Mouse (Mus musculus) embryo, embryonic 10.5 days (tissue): ENCODE measurements around the gene Ulk3.

ENCODE experiments used
- DNase-seq: peaks from one replicate; pipeline ENCODE4 v3.0.0-alpha.2; 2015; ENCODE audit warnings: low spot score

The Ulk3 gene

DNA sequence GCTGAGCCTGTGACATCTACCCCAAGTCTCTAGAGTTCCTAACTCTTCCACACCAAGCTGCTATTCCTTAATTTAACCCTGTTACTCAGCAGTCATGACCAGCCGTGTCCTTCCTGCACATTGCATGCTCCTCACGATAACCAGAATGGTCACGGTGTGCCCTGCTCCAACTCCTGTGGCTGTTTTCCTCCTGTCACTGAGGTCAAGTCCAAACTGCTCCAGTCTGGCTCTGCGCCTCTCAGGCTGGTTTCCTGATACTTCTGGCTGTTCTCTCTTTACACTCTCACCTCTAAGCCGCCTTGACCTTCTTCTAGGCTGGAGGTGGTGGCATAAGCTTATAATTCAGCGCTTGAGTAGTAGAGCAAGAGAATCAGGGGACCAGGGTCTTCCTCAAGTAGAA is 20.8 kb upstream of the Ulk3 start:
- no peak for DNase-seq

DNA sequence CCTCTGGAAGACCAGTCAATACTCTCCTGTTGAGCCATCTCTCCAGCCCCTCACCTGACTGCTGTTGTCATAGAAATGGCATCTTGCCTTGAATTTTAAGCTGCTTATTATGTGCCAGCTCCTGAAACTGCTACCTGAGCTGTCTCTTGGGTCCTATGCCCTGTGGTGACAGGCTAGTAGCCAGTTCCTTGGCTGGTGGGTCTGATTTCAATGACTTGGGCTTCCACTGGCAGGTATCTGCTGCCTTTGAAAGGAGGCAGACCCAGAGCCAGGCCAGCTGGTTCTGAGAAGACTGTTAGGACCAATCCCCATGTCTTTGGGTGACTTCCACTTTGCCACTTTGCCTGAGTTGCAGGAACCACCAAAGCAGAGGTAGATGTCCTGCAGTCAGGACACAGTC is 14.9 kb upstream of the Ulk3 start:
- no peak for DNase-seq

DNA sequence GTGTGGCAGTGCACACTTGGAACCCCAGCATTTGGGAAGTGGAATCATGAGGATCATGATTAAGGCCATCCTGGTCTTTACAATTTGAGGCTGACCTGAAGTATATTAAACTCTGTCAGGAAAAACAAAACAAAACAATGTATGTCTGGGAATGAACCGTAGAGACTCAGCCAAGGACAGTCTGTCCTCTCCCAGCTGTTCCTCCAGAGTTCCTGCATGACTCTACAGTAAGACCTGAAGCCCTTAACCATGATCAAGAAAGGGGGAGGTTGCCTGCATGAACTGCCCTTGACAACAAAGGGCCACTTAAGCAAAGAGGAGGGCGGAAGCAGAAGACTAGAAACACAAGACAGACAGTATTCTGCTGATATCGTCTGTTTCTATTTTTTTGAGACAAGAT is 13.7 kb upstream of the Ulk3 start:
- no peak for DNase-seq

DNA sequence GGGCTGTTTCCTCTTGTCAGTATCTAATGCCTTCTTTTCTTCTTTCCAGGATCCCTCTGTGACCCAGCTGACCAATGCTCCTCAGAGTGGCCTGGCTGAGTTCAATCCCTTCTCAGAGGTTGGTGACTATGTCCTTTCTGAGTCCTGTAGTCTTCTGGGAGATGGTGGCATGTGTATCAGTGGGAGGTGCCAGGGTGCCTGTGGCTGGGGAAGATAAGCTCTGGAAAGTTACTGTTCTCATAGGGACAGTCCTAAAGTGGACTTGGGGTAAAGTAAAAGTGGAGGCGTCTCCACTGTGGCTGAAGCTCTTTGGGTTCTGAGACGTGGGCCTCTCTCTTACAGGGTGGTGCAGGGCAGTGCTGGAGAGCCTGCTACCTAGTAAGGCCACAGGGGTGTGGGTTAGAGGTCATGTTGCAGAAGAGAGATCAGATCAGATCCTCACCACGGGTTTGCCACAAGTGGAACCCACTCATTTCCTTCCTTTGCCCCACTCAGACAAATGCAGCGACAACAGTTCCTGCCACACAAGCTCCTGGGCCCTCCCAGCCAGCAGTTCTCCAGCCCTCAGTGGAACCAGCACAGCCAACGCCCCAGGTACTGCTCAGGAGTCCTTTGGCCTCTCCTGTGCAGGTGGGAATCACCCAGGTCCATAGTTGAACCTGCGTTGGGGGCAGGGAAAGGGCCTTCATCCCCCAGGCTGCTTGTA is 12.0 kb upstream of the Ulk3 start:
- DNase-seq = no peak

DNA sequence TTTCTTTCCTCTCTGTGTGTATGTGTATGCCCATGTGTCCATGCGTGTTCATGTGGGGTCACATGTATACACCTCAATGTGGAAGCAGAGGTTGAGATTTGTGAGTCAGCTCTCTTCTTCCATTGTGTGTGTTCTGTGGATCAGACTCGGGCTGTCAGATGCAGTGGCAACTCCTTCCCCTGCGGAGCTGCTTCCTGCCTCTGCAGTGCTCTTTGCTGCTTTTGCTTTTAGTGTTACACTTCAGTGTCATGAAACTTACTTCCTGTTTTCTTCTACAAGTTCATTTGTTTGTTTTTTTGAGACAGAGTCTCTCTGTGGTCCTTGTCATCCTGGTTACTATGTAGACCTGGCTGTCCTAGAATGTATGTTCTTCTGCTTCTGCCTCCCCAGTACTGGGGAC is 4.3 kb upstream of the Ulk3 start:
- DNase-seq = no peak

DNA sequence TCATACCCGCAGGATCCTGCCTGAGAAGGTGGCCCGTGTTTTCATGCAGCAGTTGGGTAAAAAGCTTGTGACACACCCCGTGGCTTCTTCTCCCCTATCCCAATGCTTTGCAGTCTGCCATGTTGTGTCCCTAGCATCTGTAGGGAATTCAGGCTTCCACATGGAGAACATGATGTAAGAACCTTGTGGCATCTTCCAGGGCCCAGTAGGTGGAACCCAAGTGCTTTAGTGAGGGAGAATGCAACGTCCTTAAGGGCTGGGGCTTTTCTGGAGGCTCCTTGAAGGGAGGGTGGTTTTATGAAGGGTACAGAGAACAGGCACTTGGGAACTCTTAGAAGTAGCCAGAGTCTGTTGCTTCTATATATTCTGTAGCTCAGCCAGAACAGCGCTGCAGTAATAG is 1.5 kb downstream of the Ulk3 start:
- DNase-seq = peak; percentile 42

DNA sequence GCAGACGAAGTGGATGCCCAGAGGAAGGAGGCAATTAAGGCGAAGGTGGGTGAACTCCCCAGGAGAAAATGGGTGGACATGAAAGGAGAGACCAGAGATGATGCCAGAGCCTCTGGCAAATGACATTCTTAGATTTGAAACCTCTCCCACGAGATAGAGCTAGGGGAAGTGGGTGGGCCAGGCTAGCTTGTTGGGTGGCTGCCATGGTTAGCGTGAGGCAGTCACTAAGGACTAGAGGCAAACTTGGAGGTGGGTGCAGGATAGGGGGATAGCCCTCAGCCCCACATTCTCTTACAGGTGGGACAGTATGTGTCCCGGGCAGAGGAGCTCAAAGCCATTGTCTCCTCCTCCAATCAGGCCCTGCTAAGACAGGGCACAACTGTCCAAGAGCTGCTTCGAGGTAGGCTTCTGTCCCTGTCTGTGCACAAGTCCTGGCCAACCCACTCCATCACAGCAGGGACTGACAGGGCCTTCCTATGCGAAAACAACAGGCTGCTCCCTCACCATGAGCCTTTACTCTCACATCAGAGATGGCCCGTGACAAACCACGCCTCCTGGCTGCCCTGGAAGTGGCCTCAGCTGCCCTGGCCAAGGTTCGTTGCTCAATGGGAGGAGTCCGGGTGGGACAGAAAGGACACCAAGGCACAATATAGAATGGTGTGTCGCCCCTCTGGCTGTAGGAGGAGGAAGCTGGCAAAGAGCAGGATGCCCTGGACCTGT is 4.4 kb downstream of the Ulk3 start:
- DNase-seq = peak; percentile 39

DNA sequence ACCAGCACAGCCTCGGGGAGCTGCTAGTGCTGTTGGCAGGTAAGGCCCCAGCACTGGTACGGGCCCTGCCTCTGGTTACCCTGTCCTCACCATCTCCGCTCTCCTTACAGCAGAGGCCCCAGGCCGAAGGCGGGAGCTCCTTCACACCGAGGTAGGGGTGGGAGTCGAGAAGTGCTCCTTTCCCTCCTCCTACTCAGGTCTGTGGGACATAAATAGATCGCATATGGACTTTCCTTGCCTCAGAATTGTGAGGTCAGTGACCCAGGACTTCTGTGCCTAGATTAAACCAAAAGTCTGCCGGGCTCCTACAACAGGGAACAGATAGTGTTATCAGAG is 4.9 kb downstream of the Ulk3 start:
- DNase-seq = no peak

DNA sequence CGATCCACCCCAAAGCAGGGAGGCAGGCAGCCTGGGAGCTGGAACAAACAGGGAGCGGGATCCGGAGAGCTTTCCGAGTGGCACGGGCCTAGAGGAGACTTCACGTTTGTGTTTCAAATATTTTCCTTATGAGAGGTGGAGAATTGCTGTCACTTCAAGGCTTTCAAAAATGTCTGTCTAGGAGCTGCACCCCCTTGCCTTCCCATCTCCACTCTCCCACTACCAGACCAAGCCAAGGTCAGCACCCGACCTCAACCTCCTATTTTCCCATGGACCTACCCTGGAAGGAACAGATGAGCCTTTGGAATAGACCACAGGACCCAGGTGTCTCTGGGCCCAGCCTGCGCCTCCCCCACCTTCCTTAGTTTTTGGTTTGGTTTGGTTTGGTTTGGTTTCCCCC is 8.0 kb downstream of the Ulk3 start:
- DNase-seq = no peak

DNA sequence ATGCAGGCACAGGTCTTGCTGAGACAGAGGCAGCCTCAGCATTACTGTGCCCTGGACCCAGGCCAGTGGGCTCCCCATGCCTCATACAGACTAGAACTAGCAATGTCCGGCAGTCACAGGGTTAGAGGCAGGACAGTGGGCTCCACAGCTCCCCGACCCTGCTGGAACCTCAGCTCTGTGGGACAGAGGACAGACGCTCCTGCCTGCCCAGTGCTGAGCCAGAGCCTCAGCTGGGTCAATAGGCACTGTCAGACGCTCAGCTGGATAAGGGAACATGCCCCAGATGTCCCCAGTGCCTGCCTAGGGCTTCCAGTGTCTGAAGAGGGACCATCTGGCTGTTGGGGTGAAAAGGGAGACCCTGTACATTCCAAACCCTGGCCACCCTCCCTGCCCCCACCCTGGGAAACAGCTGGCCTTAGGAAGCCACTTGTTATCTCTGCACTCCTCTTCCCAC is 8.7 kb downstream of the Ulk3 start:
- peak; percentile 31 for DNase-seq

DNA sequence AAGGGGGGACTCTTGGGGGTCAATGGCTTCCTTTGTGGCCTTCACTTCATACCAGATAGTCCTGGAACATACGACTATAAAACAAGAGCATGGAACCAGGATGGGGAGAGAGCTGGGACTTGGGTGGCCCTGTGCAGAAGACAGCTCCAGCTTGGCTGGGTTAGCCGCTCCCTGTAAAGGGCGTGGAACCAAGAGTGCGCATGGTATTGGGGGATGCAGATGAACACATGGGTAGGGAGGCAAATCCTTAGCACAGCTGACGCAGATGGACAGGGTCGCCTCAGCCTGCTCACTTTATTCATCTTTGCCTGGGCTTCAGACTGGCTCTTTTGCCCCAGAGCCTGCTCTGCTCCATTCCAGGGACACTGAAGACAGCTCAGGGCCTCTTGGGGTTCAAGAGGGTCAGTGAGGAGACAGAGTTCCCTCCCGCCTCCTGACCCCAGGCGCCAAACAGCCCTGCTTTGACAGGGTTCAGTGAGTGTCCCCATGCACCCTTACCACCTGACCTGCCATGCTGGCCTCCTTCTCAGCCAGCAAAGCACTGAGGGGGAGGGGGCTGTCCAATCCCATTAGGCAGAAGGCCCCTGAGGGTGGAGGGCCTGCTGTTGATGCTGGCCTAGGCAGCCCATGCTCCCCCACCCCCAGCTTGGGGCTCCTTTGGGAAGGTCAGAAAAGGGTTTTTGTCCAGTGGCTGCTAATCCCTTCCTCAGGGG is 9.8 kb downstream of the Ulk3 start:
- peak; percentile 52 for DNase-seq

DNA sequence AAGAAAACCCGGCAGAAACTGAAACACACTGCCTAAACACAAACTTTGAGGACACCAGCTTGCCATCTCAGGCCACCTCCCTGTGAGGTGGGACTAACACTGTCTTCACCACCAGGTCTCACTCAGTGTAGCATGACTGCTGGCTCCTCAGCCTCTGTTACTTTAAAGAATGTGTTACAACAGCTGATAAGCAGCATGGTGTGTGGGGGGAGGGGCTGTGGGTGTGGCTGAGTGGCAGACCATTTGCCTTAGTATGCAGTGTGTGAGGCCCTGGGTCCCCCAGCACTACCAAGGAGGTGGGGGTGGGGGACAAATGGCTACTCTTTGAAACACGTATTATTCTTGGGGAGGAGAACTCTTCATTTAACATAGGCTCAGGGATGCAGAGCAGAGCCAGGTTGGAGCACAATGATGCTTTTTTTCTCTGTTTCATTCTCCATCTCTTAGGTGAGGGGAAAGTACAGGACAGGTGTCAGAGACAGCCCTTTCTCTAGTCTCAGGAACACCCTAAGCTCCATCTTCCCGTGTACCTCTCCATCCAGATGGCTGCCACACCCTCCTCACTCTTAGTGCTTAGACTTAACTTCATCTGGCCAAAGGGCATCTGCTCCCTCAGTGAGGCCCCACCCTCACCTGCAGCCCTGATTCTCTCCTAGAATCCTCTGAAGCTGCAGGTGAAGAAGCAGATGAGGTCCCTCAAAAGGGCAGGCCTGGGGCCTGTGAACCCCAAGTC is 11.5 kb downstream of the Ulk3 start:
- peak; percentile 67 for DNase-seq

DNA sequence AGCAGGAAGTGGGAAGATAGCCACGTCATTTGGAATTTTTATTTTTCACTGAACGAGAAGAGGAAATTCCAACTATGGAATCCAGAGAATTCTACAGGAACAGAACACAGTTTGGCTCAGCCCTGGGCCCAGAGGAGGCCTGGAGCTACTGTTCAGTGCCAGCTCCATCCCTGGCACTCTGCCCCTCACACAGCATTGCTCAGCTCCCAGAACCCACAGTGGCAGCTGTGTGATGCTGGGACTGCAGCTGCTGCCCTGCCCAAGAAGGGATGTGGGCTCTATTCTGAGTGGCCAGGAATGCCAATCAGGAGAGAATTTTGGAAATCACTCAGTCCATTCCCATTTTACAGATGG is 12.1 kb downstream of the Ulk3 start:
- no peak for DNase-seq

DNA sequence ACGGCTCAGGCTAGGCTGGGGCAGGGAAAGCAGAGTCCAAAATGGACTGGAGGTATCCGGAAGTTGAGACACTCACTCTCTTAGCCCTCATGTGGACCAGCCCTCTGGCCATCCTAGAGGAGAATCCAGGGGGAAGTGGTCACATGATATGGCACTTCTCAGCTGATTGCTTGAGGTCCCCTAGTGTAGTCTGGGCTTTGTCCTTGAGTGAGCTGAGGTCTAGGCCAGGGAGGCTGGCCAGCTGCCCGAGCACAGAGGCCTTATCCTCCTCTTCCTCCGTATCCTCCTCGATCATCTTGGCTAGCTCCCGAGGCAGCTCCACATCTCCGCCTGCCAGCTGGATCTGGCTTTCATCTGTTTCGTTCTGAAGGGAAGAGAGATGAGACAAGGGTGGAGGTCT is 12.8 kb downstream of the Ulk3 start:
- DNase-seq = no peak

DNA sequence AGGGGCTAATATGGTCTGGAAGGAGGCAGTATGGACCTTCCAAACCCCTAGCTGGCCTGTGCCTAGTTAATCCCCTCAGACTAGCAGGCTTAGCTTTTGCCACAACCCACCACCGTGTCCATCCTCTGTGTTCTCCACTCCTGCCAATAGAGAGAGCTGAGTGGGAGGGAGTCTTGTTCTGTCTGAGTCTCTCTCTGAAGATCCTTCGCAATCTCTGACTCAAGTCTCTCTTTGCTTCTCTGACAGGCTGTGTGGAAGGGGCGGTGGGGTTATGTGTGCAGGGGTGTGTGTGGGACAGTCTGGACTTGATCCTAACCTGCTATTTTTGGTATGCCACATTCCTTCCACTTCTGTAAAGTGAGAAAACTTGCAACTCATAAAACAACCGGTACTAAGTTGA is 15.6 kb downstream of the Ulk3 start:
- no peak for DNase-seq

DNA sequence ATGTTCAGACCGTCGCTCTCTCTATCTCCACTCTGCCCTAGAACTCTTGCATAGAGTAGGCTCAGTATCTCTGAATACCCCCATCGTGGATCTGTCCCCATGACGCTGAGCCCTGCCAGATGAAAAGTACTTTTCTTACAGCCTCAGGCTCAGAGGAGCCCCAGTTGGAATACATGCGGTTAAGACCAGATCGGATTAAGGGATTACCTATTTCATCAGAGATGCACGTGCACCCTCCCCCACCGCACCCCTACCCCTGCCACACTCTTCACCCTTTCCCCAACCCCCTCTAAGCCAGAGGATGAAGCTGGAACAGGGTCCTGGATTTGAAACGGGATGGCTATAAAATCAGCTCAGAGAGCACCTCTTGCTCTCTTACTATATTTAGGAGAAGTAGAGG is 16.3 kb downstream of the Ulk3 start:
- DNase-seq = no peak

DNA sequence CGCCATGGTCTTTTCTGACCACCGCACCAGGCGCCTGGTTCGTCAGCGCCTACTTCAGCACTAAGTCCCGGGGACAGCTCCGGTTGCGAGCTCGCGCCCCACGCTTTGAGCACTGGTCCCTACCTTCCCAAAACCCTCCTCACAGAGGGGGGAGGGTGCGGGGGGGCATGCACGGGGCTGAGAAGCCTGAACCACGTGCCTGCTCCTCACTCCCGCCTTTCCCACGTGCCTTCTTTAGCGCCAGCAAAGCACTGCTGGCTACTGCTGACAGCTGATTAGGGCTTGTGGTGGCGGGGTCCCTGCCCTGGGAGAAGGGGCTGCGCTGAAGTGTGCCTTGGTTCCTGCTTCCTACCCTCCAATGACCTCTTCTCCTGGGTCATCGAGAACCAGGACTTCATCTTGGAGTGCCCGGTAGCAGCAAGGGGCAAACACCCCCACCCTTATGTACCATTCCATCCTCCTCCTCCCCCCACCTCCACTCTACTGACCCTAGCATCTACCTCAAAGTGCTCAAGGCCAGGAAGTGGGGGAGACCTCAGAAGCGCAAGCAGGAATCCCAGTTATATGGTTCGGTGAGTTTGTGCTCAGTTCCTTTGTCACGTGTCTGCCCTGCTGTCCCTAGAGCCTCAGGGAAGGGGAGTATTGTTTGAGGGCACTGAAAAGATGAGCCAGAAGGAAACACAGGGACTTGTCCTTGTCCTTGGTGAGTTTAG is 17.0 kb downstream of the Ulk3 start, which contains the start of gene Cplx3:
Cplx3 (minus strand) TSS at position 143 of the 713 bp plus-strand sequence.
- DNase-seq = peak; percentile 78

DNA sequence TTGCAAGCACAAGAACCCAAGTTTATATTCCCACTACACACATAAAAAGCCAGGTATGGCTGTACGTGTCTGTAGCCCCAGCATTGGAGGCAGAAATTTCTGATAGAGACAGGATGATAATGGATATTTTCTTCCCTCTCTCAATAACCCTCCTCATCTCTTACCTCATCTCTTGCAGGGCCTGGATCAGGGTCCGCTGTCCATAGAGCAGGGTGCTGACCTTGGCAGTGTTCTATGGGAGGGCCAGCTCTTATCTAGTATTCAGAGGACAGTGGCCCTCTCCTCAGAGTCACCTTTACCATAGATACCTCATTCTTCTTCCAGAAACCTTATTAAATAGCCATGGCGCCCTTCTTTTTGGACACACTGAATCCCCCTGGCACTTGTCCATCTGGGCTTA is 20.6 kb downstream of the Ulk3 start:
- no peak for DNase-seq

DNA sequence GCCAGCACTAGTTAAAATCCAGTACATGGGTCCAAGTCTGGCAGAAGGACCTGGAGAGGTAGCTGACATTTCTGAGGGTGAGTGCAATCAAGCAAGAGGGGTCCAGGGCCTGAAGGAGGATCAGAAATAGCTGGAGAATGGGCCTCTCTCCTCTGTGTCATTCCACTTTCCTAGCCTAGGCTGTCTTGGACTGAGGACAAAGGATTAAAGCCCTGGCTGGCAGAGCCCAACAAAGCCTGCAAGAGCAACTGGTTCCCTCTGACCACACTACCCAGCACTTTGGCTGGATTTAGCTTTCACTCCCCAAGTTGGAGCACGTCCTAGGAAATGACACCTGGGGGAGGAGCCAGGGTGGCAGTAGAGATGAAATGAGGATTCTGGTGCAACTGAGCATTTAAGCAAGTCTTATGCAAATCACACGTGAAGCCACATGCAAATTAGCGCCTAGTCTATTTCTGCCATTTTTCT is 21.1 kb downstream of the Ulk3 start:
- no peak for DNase-seq

DNA sequence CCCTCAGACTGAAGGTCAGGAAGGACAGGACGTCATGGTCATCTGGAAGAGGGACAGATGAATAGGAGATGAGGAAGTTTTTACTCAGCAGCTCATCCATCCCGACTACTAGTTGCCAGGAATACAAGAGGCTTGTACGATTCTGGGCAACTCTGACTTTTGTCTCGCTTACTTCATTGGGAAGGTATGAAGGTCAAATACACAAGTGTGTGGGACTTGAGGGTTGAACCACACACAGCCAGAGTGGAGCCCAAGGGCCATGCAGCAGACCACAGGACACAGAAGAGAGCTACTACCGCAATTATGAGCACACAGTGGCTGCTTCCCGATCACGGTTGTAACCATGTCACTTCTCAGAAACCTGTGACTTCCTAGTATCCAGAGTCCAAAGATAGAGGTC is 23.3 kb downstream of the Ulk3 start:
- DNase-seq = no peak

DNA sequence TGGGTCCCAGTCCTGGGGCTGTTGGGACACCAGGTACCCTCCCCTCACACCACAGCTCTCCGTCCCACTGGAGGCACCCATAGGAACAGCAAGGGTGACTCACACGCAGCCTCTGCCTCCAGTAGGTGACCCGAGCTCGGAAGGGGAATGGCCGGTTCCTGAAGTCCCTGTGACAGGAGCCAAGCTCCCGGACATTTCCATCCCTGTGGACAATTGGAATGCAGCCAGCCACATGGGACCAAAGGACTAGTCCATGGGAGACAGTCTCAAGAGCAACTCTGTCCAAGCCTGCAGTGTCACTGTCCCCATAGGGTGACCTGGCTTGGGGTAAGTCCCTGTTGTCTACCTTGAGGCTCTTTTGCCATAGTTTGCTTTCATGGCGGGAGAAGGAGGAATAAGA is 24.7 kb downstream of the Ulk3 start:
- no peak for DNase-seq

DNA sequence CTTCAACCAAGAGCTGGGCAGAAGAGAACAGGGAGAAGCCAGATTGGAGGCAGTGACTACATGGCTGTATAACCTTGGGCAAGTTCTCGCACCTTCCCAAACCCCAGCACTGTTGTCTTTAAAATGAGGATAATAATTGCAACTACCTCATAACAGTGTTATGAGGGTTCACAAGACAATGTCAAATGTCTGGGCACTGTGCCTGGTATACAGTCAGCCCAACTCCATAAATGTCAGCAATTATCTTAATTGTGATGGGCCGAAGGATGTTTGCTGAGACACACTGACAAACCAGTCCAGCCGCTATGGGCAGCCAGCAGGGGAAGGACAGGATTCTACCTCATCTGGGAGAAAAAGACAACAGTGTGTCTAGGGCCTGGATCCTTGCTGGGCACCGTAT is 25.5 kb downstream of the Ulk3 start:
- no peak for DNase-seq
